Mouse (Mus musculus) thymus, postnatal 25 days (tissue): ENCODE data around the gene Olfr1508.
A peak's percentile ranks its signal among the peaks of the same experiment; 100 is the strongest.
"Not testable (repeated sequence)": the region's sequence is repeated elsewhere in the genome, so short reads cannot be mapped to it uniquely, and the experiment has no call there.

ENCODE experiments used
- DNase-seq: peaks from one replicate; pipeline ENCODE4 v3.0.0; 2022

Olfr1508 gene

GRCm38 (mm10) chr14:52467395-52467794, at the start of gene Olfr1508:
Gene Olfr1508, minus strand, starts transcription at chr14:52467495.
- DNase-seq, result no peak

GRCm38 (mm10) chr14:52495516-52495915, 28.2 kb upstream of the Olfr1508 start, which contains the start of gene Olfr1507:
Gene Olfr1507, minus strand, starts transcription at chr14:52495749.
- no peak for DNase-seq

GRCm38 (mm10) chr14:52465738-52466137, 1.6 kb downstream of the Olfr1508 start:
- DNase-seq, result no peak

GRCm38 (mm10) chr14:52461928-52462327, 5.4 kb downstream of the Olfr1508 start:
- DNase-seq, result no peak

GRCm38 (mm10) chr14:52451138-52451537, 16.2 kb downstream of the Olfr1508 start:
- peak; percentile 26 for DNase-seq

GRCm38 (mm10) chr14:52442690-52443089, 24.6 kb downstream of the Olfr1508 start, which contains the start of gene Olfr1509:
Gene Olfr1509, plus strand, starts transcription at chr14:52442990.
- DNase-seq, result no peak

- peak; percentile 81 for DNase-seq
These were observed 39.6 kb downstream of the Olfr1508 start for GRCm38 (mm10) chr14:52427686-52428085.

GRCm38 (mm10) chr14:52414273-52414672, 53.0 kb downstream of the Olfr1508 start, which contains the start of gene Olfr1510:
Gene Olfr1510, minus strand, starts transcription at chr14:52414373.
- no peak for DNase-seq

- not testable (repeated sequence) for DNase-seq
These were observed 57.0 kb downstream of the Olfr1508 start for GRCm38 (mm10) chr14:52410142-52410919.
